Mouse (Mus musculus) adrenal gland, postnatal 10 days (tissue): ENCODE data around the gene Edaradd. TPM values are rescaled to one million over a fixed set of nuclear protein-coding genes. Genes with fewer than 3 reads are reported as not detected.
"Not testable (repeated sequence)": the region's sequence is repeated elsewhere in the genome, so short reads cannot be mapped to it uniquely, and the experiment has no call there.

Experiments used
- DNase-seq: peaks from one replicate; pipeline ENCODE4 v3.0.0; 2021; ENCODE audit warnings: mixed read lengths
- total RNA-seq, 2 experiments: library from RNA; stranded (reverse); gene quantifications; 2 replicates each; pipeline ENCODE4 v1.2.3; 2021

Gene Edaradd
- total RNA-seq, 2 experiments from 2014 or later, result 0.21 to 0.36 TPM

GRCm38 (mm10) chr13:12511189-12511965, 8.9 kb downstream of the Edaradd start:
- no peak for DNase-seq

DNA sequence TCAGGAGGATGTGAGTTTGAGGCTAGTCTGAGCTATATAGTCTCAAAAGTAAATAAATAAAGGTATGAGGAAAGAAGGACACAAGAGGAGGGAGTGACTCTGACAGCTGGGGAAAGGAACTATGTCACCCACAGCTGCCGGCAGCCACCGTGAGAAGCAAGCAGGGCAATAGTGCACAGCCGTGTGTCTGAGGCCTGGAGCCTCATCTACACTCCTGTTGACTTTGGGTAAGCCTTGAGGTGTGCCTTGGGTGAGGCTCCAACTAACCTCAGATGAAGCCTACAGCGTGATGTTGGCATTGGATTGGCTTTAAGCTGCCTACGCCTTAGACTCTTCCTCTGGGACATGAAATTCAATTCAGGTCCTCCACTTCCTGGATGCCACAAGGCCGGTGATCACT, 10.2 kb downstream of the Edaradd start:
- no peak for DNase-seq

- DNase-seq, result no peak
These were observed 12.8 kb downstream of the Edaradd start for GRCm38 (mm10) chr13:12507426-12507825.

DNA sequence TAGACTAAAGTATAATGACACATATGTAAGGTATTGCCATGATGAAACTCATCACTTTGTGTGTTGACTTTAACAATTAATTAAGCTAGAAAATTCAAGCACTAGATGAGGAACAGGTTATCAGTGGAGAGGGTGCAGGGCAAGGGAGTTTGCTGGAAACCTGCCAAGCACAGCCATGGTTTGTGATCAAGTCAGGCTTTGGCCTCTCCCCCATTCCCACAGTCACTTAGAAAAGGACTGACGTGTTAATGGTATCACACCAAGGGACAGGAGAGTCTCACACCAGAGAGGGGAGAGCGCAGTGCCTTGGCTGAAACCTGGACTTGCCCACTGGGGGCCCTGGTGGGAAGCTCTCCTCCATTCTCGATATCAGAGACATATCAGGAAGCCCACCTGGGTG, 14.9 kb downstream of the Edaradd start:
- peak; percentile 10 for DNase-seq

GRCm38 (mm10) chr13:12503238-12503751, 16.9 kb downstream of the Edaradd start:
- no peak for DNase-seq

DNA sequence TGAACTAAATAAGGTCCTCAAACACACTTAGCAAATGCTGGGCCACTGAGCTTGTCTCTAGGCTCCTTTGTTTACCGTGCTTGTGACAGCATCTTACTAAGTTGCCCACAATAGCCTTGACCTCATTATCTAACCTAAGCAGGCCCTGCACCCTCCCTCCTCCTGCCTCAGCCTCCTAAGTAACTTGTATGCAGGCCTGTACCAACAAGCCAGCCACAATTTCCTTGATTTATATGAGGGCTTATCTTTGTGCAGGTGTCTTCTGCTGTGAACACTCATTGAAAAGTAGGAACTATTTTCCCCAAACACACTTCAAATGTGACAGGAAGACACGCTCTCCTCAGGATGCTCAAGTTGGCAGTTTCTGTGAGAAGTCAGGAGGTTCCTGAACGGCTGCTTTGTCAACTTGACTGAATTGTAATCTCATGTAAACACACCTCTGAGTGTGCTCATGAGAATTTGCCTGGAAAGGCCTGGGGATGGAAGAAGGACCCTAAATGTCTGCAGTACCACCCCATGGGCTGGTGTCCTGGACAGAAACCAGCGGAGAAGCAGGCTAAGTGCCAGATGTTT, 17.5 kb downstream of the Edaradd start:
- no peak for DNase-seq

- no peak for DNase-seq
These were observed 21.1 kb downstream of the Edaradd start for GRCm38 (mm10) chr13:12499107-12499506.

- DNase-seq, result no peak
These were observed 22.4 kb downstream of the Edaradd start for GRCm38 (mm10) chr13:12497809-12498208.

- DNase-seq, result no peak
These were observed 25.5 kb downstream of the Edaradd start for GRCm38 (mm10) chr13:12494750-12495149.

GRCm38 (mm10) chr13:12492515-12492914, 27.7 kb downstream of the Edaradd start:
- DNase-seq, result no peak

DNA sequence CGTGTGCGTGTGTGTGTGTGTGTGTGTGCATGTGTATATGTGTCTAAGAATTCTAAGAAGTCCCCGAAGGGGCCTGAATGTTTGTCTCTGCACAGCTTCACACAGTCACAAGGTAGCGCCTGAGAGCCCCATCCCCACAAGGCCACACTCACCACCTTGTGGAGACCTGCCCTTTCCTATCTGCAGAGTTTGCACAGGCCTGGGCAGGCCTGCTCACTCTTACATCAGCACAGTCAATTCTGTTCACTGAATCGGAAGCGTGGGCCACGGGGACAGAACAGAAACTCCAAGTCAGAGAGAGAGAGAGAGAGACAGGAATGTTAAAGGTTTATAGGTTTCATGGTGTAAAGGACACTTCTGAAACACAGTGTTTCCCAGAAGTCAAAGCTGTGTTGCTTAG, 34.6 kb downstream of the Edaradd start:
- DNase-seq, result no peak

DNA sequence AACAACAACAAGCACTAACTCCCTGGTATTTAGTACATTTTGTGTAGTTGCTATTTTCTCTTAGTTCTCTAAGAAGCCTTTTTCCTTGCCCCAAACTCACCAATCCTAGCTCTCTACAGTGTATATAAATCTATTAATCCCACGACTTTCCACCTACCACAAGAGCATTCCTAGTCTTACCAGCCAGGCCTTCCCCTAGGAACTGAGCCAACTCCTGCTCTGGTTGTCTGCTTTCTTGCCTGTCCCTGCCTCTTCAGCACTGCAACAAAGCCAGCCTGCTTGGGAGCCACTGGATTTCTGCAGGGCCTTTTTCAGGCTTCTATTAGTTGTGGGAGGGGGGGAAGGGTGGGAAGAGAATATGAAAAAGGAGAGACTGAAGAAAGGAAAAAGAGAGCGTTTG, 35.0 kb downstream of the Edaradd start:
- DNase-seq, result no peak

DNA sequence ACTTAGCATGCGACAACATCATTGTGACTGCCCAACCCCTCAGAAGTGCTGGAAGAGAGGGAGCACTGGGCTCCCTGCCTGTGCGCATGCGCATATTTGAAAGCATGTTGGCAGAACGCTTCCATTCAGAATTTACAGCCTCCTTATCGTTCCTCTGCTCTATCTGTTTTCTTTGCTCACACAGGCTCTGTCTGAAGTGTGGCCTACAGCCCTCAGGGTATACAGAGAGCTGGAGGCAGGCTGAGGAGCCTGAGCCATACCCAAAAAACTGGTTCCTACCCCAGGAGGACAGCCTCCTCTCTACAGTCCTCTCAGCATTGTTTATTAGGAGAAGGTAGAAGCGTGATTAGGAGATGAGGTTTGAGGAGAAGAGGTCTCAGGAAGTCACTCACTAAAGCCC, 40.4 kb downstream of the Edaradd start:
- DNase-seq, result no peak

DNA sequence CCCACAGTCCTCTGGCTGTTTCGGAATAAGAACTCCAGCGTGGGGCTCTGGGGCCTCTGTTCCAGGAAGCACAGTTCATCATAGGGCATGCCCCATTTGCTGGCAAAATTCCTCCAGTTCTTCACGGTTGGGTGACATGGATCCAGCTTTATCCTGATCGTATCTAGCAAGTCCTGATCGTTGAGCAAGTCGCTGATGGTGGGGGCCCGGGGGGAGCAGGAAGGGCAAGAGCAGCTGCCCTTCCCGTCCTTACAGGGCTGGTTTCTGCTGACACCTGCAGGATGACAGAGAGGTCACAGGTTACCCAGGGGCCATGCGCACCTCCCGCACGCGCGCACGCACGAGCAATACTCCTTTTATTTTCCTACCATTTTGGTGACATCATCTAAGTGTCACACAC, 41.9 kb downstream of the Edaradd start:
- DNase-seq, result no peak

- DNase-seq, result no peak
These were observed 43.4 kb downstream of the Edaradd start for GRCm38 (mm10) chr13:12476886-12477285.

DNA sequence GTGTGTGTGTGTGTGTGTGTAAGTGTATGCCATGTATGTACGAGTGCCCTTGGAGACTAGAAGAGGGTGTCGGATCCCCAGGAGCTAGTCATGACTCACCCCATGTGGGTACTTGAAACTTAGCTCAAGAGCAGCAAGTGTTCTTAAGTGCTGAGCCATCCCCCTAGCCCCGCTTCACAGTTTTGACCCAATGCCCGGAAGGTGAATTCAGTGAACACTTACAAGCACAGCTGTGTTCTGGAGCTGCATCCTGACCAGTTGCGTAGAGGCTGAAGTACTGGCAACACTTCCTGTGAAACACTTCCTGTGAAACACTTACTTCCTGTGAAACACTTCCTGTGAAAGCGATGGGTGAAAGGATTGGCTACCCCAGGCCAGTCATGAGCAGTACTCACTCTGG, 45.0 kb downstream of the Edaradd start:
- DNase-seq, result no peak

GRCm38 (mm10) chr13:12473724-12474378, 46.4 kb downstream of the Edaradd start:
- DNase-seq, result peak; percentile 85

GRCm38 (mm10) chr13:12468488-12468887, 51.8 kb downstream of the Edaradd start:
- no peak for DNase-seq

- no peak for DNase-seq
These were observed 55.4 kb downstream of the Edaradd start, which contains the start of gene Lgals8 for GRCm38 (mm10) chr13:12464844-12465243. TSS of gene Lgals8 (minus strand) at chr13:12464944.

- DNase-seq, result not testable (repeated sequence)
These were observed 56.1 kb downstream of the Edaradd start for GRCm38 (mm10) chr13:12464159-12464558.

DNA sequence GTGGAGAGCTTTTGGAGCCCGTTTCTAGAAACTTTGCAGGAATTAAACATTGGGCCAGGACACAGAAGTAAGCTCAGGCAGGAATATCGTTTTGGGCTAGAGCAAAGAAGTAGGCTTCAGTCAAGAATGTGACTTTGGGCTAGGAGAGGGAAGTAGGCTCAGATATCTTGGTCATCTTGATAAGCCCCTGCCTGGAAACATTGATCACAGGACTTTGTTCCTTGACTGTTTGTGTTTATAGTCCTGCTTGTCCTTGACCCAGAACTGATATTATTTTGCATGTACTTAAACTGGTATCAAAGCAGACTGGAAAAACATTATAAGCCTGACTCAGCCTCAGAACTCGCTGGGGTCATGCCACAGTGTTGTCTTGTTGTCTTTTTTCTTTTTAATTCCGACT, 57.6 kb downstream of the Edaradd start:
- no peak for DNase-seq

DNA sequence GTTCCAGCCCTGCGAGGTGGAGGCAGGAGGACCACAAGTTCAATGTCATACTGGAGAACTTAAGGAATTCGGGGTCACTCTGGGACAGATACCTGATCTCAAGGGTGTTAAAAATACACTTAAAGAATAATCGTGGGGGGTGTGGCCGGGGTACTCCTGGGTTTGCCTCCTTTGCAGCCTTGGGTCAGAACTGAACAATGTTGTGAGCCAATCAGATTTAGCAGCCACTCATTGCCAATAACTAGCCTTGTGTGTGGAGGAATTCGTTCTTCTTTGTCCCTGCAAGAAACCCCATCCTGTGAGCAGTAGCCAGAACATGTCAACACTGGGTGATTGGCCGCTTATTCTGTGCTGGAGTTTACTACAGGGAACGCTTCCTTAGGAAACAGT, 58.5 kb downstream of the Edaradd start:
- no peak for DNase-seq
